ENCODE assay signal across 10 mouse cellular contexts in genomic region chr7:123850272-123851197, GRCm38 (mm10).
DNase-seq lines count a peak whose midpoint lies in the region; ATAC-seq and TF ChIP-seq lines count a peak whose summit lies in the region.
"Had no signal": no experiment of that assay in that cellular context is flagged by ENCODE, and none has a peak within 500 bp of the region (broad histone marks: within the 10 kb centered on the region; RNA-seq: fewer than 3 reads in every experiment).

No protein-coding gene starts in this region.

- H3K4me1 ChIP-seq in limb, embryonic 10.5 days, result no peaks in the 10 kb centered on the region

- intact Hi-C loops in left cerebral cortex, adult 2 months (cut with DNase I), result no loop called here
- intact Hi-C loops in left cerebral cortex, postnatal 25 days (cut with DNase I), result no loop called here

- H3K36me3 ChIP-seq in limb, embryonic 10.5 days, result no peaks in the 10 kb centered on the region

- no peak for ATAC-seq in megakaryocyte-erythroid progenitor cell, adult 5-6 weeks (replicated peaks; ENCODE audit: low FRiP score, low TSS enrichment, poor library complexity, severe bottlenecking)
- ATAC-seq: inflammation-experienced regulatory T-cells, adult 6 months had no signal

- 80% methylated on average over 10 of the region's 10 CpGs for WGBS in limb, embryonic 10.5 days

- peak; percentile 40 for TF ChIP-seq CTCF in left cerebral cortex, adult 2 months (IDR thresholded peaks at IDR 0.05)

- DNase-seq in heart, adult 18-20 months, result peak; percentile 12 to 13
- no peak for DNase-seq in heart, adult 11 months
- DNase-seq in left cerebral cortex, adult 2 months (ENCODE audit: extremely low spot score in 1 of 2, low spot score in 2 of 2), result no peak
- DNase-seq in left cerebral cortex, postnatal 25 days (ENCODE audit: low spot score in 2 of 2), result no peak
- peak; percentile 2 for DNase-seq in Muller cell, postnatal 12 days (ENCODE audit: inconsistent ontology term)
- peak; percentile 9 for DNase-seq in embryo, embryonic 9.5 days (ENCODE audit: extremely low spot score)
- DNase-seq in limb, embryonic 10.5 days (ENCODE audit: low spot score), result no peak

- no peak overlapping the region for H3K4me3 ChIP-seq in left cerebral cortex, adult 2 months
- H3K4me3 ChIP-seq in limb, embryonic 10.5 days, result no peak overlapping the region

- no peak overlapping the region for H3K27ac ChIP-seq in left cerebral cortex, adult 2 months
- H3K27ac ChIP-seq in limb, embryonic 10.5 days, result no peak overlapping the region
- H3K27ac ChIP-seq: liver, embryonic 14.5 days had no signal

- no peaks in the 10 kb centered on the region for H3K27me3 ChIP-seq in limb, embryonic 10.5 days (ENCODE audit: low read depth, poor library complexity, severe bottlenecking)

- H3K9me3 ChIP-seq in limb, embryonic 10.5 days (replicated peaks), result no peaks in the 10 kb centered on the region

Comparison
In these comparisons a context has a peak if more than half of its experiments do, and no peak if none do; other contexts are left out.
1. DNase-seq: peak in heart, adult 18-20 months (2 of 2), Muller cell, postnatal 12 days (single experiment) and embryo, embryonic 9.5 days (single experiment); none in heart, adult 11 months (single experiment), left cerebral cortex, adult 2 months (0 of 2), left cerebral cortex, postnatal 25 days (0 of 2) and limb, embryonic 10.5 days (single experiment).